Mouse (Mus musculus) liver, postnatal 0 days (tissue): ENCODE data around the gene Cfd.

Experiments
- CTCF ChIP-seq: sonication (generic); IDR thresholded peaks from 2 replicates; pipeline ENCODE4 v1.5.1; 2016; ENCODE audit warnings: antibody characterized with exemption, low read depth
- EP300 ChIP-seq: IDR thresholded peaks from 2 replicates; pipeline ENCODE4 v1.6.1; 2016; ENCODE audit warnings: antibody characterized with exemption, low read depth, mild to moderate bottlenecking

DNA sequence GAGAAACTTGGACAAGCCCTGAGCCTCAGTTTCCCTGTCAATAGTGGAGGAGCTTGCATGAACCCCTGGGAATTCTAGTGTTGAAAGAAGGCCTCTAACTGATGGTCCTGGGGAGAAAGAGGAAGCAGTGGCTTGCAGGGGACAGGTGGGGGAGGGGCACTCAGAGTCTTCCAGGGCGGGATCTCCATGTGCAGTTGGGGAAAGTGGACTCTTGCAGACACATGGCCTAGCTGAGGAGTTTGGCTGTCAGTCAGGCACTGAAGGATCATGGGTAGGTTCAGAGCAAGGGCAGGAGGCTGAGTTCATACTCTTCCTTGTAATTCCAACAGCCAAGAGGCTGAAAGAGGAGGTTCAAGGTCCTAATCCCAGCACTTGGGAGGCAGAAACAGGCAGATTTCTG lies 13.5 kb upstream of the Cfd start:
- no peak for TF ChIP-seq CTCF
- TF ChIP-seq EP300, result no peak
